Mouse (Mus musculus) neural tube, postnatal 0 days (tissue): ENCODE measurements around the gene Aldoc. TPM values are rescaled to one million over a fixed set of nuclear protein-coding genes. Genes with fewer than 3 reads are reported as not detected.

Source experiments
- polyA plus RNA-seq: library from polyadenylated mRNA; unstranded; fragments of >200 nt; fragmentation: Nextera tagmentation; extraction: Ambion mirVana; gene quantifications from 2 replicates; pipeline ENCODE4 v1.2.1, GENCODE M21; 2015

Gene Aldoc
- polyA plus RNA-seq = 1,117 and 1,134 TPM in 2 replicates

GRCm38 (mm10) chr11:78322860-78323259, at the start of gene Aldoc:
Gene Aldoc (plus strand): TSS chr11:78322968.

GRCm38 (mm10) chr11:78290654-78291053, 32.1 kb upstream of the Aldoc start, which contains the start of gene BC030499:
Gene BC030499 (plus strand): TSS chr11:78290841.

GRCm38 (mm10) chr11:78301357-78302084, 21.2 kb upstream of the Aldoc start, which contains the start of gene Spag5:
Gene Spag5 (plus strand): TSS chr11:78301529.

GRCm38 (mm10) chr11:78327634-78328511, 5.1 kb downstream of the Aldoc start, which contains the start of gene Pigs:
Gene Pigs (plus strand): TSS chr11:78328415.

GRCm38 (mm10) chr11:78343381-78344327, 20.9 kb downstream of the Aldoc start, which contains the start of gene Unc119:
Gene Unc119 (plus strand): TSS chr11:78343482.

Other genes with a start within 250 kb of the Aldoc start
- gene Eral1, start 242.6 kb upstream of the Aldoc start, polyA plus RNA-seq = 25.9 and 28.4 TPM in 2 replicates
- 18.1 and 24.6 TPM in 2 replicates for gene Fam222b, start 228.3 kb upstream of the Aldoc start, polyA plus RNA-seq
- 58.8 and 62.9 TPM in 2 replicates for gene Traf4, start 157.4 kb upstream of the Aldoc start, polyA plus RNA-seq
- gene Nek8, start 146.3 kb upstream of the Aldoc start, polyA plus RNA-seq = 7.4 and 8.0 TPM in 2 replicates
- gene Tlcd1, start 146.3 kb upstream of the Aldoc start, polyA plus RNA-seq = 48.5 and 53.4 TPM in 2 replicates
- gene Rpl23a, start 139.4 kb upstream of the Aldoc start, polyA plus RNA-seq = 812 and 926 TPM in 2 replicates
- 74.3 and 78.3 TPM in 2 replicates for gene Rab34, start 134.5 kb upstream of the Aldoc start, polyA plus RNA-seq
- gene Proca1, start 129.6 kb upstream of the Aldoc start, polyA plus RNA-seq = 6.6 and 8.0 TPM in 2 replicates
- 123 TPM in 2 replicates for gene Sdf2, start 77.2 kb upstream of the Aldoc start, polyA plus RNA-seq
- 15.2 and 17.7 TPM in 2 replicates for gene Supt6, start 77.0 kb upstream of the Aldoc start, polyA plus RNA-seq
- gene 2610507B11Rik, start 61.2 kb upstream of the Aldoc start, polyA plus RNA-seq = 90.2 and 105 TPM in 2 replicates
- 0.13 and 0.22 TPM in 2 replicates for gene BC030499, start 32.1 kb upstream of the Aldoc start, polyA plus RNA-seq
- 7.5 and 7.9 TPM in 2 replicates for gene Spag5, start 21.4 kb upstream of the Aldoc start, polyA plus RNA-seq
- 90.8 and 112 TPM in 2 replicates for gene Pigs, start 5.4 kb downstream of the Aldoc start, polyA plus RNA-seq
- gene Unc119, start 20.5 kb downstream of the Aldoc start, polyA plus RNA-seq = 97.8 and 99.2 TPM in 2 replicates
- gene Foxn1, start 63.6 kb downstream of the Aldoc start, polyA plus RNA-seq = not detected in 2 replicates
- gene Slc13a2, start 99.2 kb downstream of the Aldoc start, polyA plus RNA-seq = not detected in 2 replicates
- gene Slc46a1, start 142.7 kb downstream of the Aldoc start, polyA plus RNA-seq = 20.6 and 23.2 TPM in 2 replicates
- gene Sarm1, start 174.8 kb downstream of the Aldoc start, polyA plus RNA-seq = 30.9 and 37.9 TPM in 2 replicates
- gene Vtn, start 176.1 kb downstream of the Aldoc start, polyA plus RNA-seq = 134 and 170 TPM in 2 replicates
- gene Sebox, start 180.5 kb downstream of the Aldoc start, polyA plus RNA-seq = 0.12 TPM in 1 of 2 replicates, not detected in the other
- 84.7 and 90.1 TPM in 2 replicates for gene Tmem199, start 189.2 kb downstream of the Aldoc start, polyA plus RNA-seq
- 167 and 168 TPM in 2 replicates for gene Poldip2, start 189.2 kb downstream of the Aldoc start, polyA plus RNA-seq
- gene Tnfaip1, start 213.4 kb downstream of the Aldoc start, polyA plus RNA-seq = 49.3 and 51.3 TPM in 2 replicates
- 131 and 141 TPM in 2 replicates for gene Ift20, start 213.4 kb downstream of the Aldoc start, polyA plus RNA-seq
- 51.4 and 53.5 TPM in 2 replicates for gene Tmem97, start 227.8 kb downstream of the Aldoc start, polyA plus RNA-seq